8 mouse cellular contexts compared by ENCODE assay signal in genomic region chr5:140606386-140606785, GRCm38 (mm10). TPM values are rescaled to one million over a fixed set of nuclear protein-coding genes. Genes with fewer than 3 reads are reported as not detected.
DNase-seq lines count a peak whose midpoint lies in the region; ATAC-seq and TF ChIP-seq lines count a peak whose summit lies in the region.
"Had no signal": no experiment of that assay in that cellular context is flagged by ENCODE, and none has a peak within 500 bp of the region (broad histone marks: within the 10 kb centered on the region; RNA-seq: fewer than 3 reads in every experiment).

No protein-coding gene starts in this region.

- no peaks in the 10 kb centered on the region for H3K9me3 ChIP-seq in ES-Bruce4 (replicated peaks; ENCODE audit: control insufficient read depth, insufficient read depth, low read length, poor library complexity, severe bottlenecking)
- H3K9me3 ChIP-seq in liver, embryonic 15.5 days (replicated peaks) = no peaks in the 10 kb centered on the region

- H3K4me3 ChIP-seq in ES-Bruce4 (ENCODE audit: low read depth, low read length) = peak overlapping the region; percentile 74
- H3K4me3 ChIP-seq in bone marrow macrophage, adult 2 months (ENCODE audit: insufficient read depth, low read length) = peak overlapping the region; percentile 96
- H3K4me3 ChIP-seq in liver, embryonic 15.5 days (replicated peaks) = peak overlapping the region; percentile 75

- no peaks in the 10 kb centered on the region for H3K4me1 ChIP-seq in ES-Bruce4 (ENCODE audit: control insufficient read depth, insufficient read depth, low read length)
- H3K4me1 ChIP-seq in bone marrow macrophage, adult 2 months (ENCODE audit: control insufficient read depth, insufficient read depth, low read length) = peaks cover 2% of the 10 kb centered on the region
- H3K4me1 ChIP-seq in liver, embryonic 15.5 days (replicated peaks) = peaks cover 64% of the 10 kb centered on the region

- no peak overlapping the region for H3K27ac ChIP-seq in ES-Bruce4 (ENCODE audit: insufficient read depth, low read length)
- H3K27ac ChIP-seq in bone marrow macrophage, adult 2 months (ENCODE audit: insufficient read depth, low read depth, low read length) = no peak overlapping the region
- peak overlapping the region; percentile 80 for H3K27ac ChIP-seq in liver, embryonic 15.5 days (replicated peaks)

- ATAC-seq in liver, embryonic 15.5 days (ENCODE audit: insufficient read depth) = no peak
- no peak for ATAC-seq in activated CD4-positive, CD25-positive, alpha-beta regulatory T cell, adult 4 months

- TF ChIP-seq CTCF in ES-Bruce4 (IDR thresholded peaks at IDR 0.05; ENCODE audit: low read depth, low read length) = no peak
- TF ChIP-seq CTCF in bone marrow macrophage, adult 2 months (IDR thresholded peaks at IDR 0.05; ENCODE audit: low read depth, low read length) = no peak

- no peaks in the 10 kb centered on the region for H3K36me3 ChIP-seq in ES-Bruce4 (ENCODE audit: control insufficient read depth, insufficient read depth, low read length, poor library complexity, severe bottlenecking)
- H3K36me3 ChIP-seq in liver, embryonic 15.5 days (replicated peaks) = 0 out of 2 replicates have a peak, but pooled peaks cover under 1% of the 10 kb centered on the region

- TF ChIP-seq EP300 in ES-Bruce4 (IDR thresholded peaks at IDR 0.05; ENCODE audit: insufficient read depth, low read depth, low read length) = no peak

- peaks cover 2% of the 10 kb centered on the region; the same call in 1 of the 2 replicates for H3K27me3 ChIP-seq in ES-Bruce4 (ENCODE audit: control insufficient read depth, insufficient read depth, low read length, poor library complexity, severe bottlenecking)
- peaks cover 97% of the 10 kb centered on the region for H3K27me3 ChIP-seq in liver, embryonic 15.5 days

- WGBS in liver, embryonic 15.5 days (ENCODE audit: insufficient replicate concordance) = 2% methylated on average over 23 of the region's 23 CpGs

- no peak for TF ChIP-seq POLR2A in ES-Bruce4 (IDR thresholded peaks at IDR 0.05; ENCODE audit: insufficient read depth, low read length)
- TF ChIP-seq POLR2A in bone marrow macrophage, adult 2 months (IDR thresholded peaks at IDR 0.05; ENCODE audit: borderline replicate concordance, low read depth, low read length) = no peak

- H3K9ac ChIP-seq in ES-Bruce4 (ENCODE audit: low read depth, poor library complexity, severe bottlenecking) = peak overlapping the region; percentile 20; the same call in 1 of the 2 replicates
- H3K9ac ChIP-seq in liver, embryonic 15.5 days = peak overlapping the region; percentile 80; the same call in 1 of the 2 replicates

- H3K4me2 ChIP-seq in liver, embryonic 15.5 days = peak overlapping the region; percentile 97

- peak; percentile 59 for DNase-seq in heart, postnatal 4 days
- no peak for DNase-seq in frontal cortex, adult 2 months (ENCODE audit: extremely low spot score in 1 of 2, low spot score in 1 of 2)
- DNase-seq in layer of hippocampus, adult 11-12 months (ENCODE audit: low spot score) = no peak

RNA-seq across cellular contexts. Expression of gene Lfng, which starts 0.7 kb away (rescaled TPM):
- 4.1 and 4.4 TPM in 2 replicates for polyA plus RNA-seq in ES-Bruce4 (2011; ENCODE audit: insufficient read depth, insufficient read length, low read depth, missing spikeins)
- polyA plus RNA-seq in bone marrow macrophage, adult 2 months (2012; ENCODE audit: insufficient read depth, insufficient read length, missing spikeins) = 60.6 and 75.4 TPM in 2 replicates
- 10 to 100 TPM; 11.6 to 12.1 TPM for total RNA-seq in heart, postnatal 4 days (2021)
- 11.0 and 12.9 TPM in 2 replicates for polyA plus RNA-seq in liver, embryonic 15.5 days (2015; fragmentation: Nextera tagmentation; extraction: Ambion mirVana)
- polyA plus RNA-seq in frontal cortex, adult 2 months (2012; rRNA removed) = 28.7 and 36.2 TPM in 2 replicates
- polyA plus RNA-seq in activated CD4-positive, CD25-positive, alpha-beta regulatory T cell, adult 4 months (2017; shearing (Covaris generic)) = 10 to 100 TPM; 33.9 to 35.5 TPM

RNA-seq across cellular contexts. Expression of gene Grifin, which starts 41.5 kb away (rescaled TPM):
- not detected in 2 replicates for polyA plus RNA-seq in ES-Bruce4 (2011; ENCODE audit: insufficient read depth, insufficient read length, low read depth, missing spikeins)
- not detected in 2 replicates for polyA plus RNA-seq in bone marrow macrophage, adult 2 months (2012; ENCODE audit: insufficient read depth, insufficient read length, missing spikeins)
- not detected for total RNA-seq in heart, postnatal 4 days (2021)
- 1.4 and 1.9 TPM in 2 replicates for polyA plus RNA-seq in liver, embryonic 15.5 days (2015; fragmentation: Nextera tagmentation; extraction: Ambion mirVana)
- polyA plus RNA-seq in frontal cortex, adult 2 months (2012; rRNA removed) = 0.21 and 0.34 TPM in 2 replicates
- 1 to 10 TPM in 1 of 2 experiments, under 1 TPM in 1; 0.98 to 3.8 TPM for polyA plus RNA-seq in activated CD4-positive, CD25-positive, alpha-beta regulatory T cell, adult 4 months (2017; shearing (Covaris generic))
- polyA plus RNA-seq: myocyte had no signal

RNA-seq across cellular contexts. Expression of gene Ttyh3, which starts 42.4 kb away (rescaled TPM):
- 19.1 and 21.4 TPM in 2 replicates for polyA plus RNA-seq in ES-Bruce4 (2011; ENCODE audit: insufficient read depth, insufficient read length, low read depth, missing spikeins)
- polyA plus RNA-seq in bone marrow macrophage, adult 2 months (2012; ENCODE audit: insufficient read depth, insufficient read length, missing spikeins) = 73.6 and 91.5 TPM in 2 replicates
- 10 to 100 TPM; 83.0 to 90.4 TPM for total RNA-seq in heart, postnatal 4 days (2021)
- 6.7 and 7.6 TPM in 2 replicates for polyA plus RNA-seq in liver, embryonic 15.5 days (2015; fragmentation: Nextera tagmentation; extraction: Ambion mirVana)
- 137 and 141 TPM in 2 replicates for polyA plus RNA-seq in frontal cortex, adult 2 months (2012; rRNA removed)
- polyA plus RNA-seq in activated CD4-positive, CD25-positive, alpha-beta regulatory T cell, adult 4 months (2017; shearing (Covaris generic)) = 1 to 10 TPM; 5.2 to 5.6 TPM
